Mouse (Mus musculus): Measurements from ENCODE around the gene Gorab. TPM values are rescaled to one million over a fixed set of nuclear protein-coding genes. Genes with fewer than 3 reads are reported as not detected.

Gorab gene
- polyA plus RNA-seq, 1 experiment, result 4.8 TPM

DNA sequence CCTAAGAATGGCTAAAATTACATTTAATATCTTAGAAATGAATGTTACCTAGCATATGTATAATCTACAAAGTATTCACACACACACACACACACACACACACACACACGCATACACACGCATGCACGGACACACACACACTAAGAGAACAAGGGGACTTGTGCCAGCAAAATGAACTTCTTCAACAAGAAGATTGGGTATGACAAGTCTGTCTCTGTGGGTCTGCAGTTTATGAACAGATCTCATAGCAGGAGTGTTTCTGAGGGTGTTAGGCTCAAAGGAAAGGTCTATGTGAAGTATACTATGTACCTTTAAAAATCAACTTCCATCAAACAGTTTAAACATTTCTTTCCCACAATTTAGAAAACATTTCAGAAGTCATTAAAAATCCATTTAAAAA lies 43.9 kb downstream of the Gorab start:
- Histone ChIP-seq H3K4me3 (ENCODE audit: insufficient read depth, low read length) (no peak overlapping the region), H3K4me1 (ENCODE audit: control insufficient read depth, insufficient read depth, low read length) (0 out of 2 replicates have a peak, but pooled peaks cover 2% of the 10 kb centered on the region), H3K27ac (ENCODE audit: insufficient read depth, low read depth, low read length) (no peak overlapping the region)
- TF ChIP-seq CTCF (IDR thresholded peaks at IDR 0.05; ENCODE audit: low read depth, low read length), result no peak
- TF ChIP-seq POLR2A (IDR thresholded peaks at IDR 0.05; ENCODE audit: borderline replicate concordance, low read depth, low read length), result no peak

DNA sequence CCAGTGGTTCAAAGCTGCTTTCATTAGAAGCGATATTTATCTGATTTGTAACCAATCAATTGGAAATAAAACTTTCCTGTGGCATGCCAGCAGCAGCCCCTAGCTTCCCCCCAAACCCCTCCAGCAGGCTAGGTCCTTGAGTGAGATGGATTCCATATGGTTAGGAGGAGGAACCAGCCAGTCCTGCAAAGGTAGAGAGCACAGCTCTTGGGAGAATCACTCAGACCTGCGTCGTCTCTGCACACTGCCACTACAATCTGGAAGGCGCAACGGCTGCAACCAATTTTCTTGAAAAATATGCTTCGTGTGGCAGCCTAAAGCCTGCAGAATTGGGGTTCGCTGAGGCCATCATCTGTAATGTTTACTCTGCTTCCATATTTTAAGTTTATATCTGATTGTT lies 45.3 kb downstream of the Gorab start:
- TF ChIP-seq CTCF (IDR thresholded peaks at IDR 0.05; ENCODE audit: low read depth, low read length) (no peak), POLR2A (IDR thresholded peaks at IDR 0.05; ENCODE audit: borderline replicate concordance, low read depth, low read length) (no peak)
- Histone ChIP-seq H3K27ac (ENCODE audit: insufficient read depth, low read depth, low read length) (no peak overlapping the region), H3K4me3 (ENCODE audit: insufficient read depth, low read length) (no peak overlapping the region), H3K4me1 (ENCODE audit: control insufficient read depth, insufficient read depth, low read length) (0 out of 2 replicates have a peak, but pooled peaks cover 2% of the 10 kb centered on the region)

DNA sequence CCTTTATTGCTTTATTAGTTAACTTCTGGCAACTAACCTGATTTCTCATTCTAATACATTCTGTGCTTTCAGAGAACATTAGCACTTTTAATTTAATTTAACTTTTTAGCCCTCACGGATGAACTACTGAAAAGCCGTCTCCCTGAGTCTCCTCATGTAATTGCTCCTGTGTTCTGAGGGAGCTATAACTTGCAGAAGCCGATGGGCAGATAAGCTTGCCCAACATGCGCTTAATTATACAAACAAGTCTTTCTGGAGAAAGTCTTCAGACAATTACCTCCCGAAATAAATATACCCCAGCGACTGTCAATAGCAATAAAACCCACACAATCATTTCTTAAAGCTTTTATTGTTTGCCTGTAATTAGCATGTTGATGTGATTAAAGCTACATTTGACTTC lies 45.7 kb downstream of the Gorab start:
- Histone ChIP-seq H3K4me3 (ENCODE audit: insufficient read depth, low read length) (no peak overlapping the region), H3K27ac (ENCODE audit: insufficient read depth, low read depth, low read length) (no peak overlapping the region), H3K4me1 (ENCODE audit: control insufficient read depth, insufficient read depth, low read length) (0 out of 2 replicates have a peak, but pooled peaks cover 2% of the 10 kb centered on the region)
- TF ChIP-seq CTCF (IDR thresholded peaks at IDR 0.05; ENCODE audit: low read depth, low read length) (no peak), POLR2A (IDR thresholded peaks at IDR 0.05; ENCODE audit: borderline replicate concordance, low read depth, low read length) (no peak)

DNA sequence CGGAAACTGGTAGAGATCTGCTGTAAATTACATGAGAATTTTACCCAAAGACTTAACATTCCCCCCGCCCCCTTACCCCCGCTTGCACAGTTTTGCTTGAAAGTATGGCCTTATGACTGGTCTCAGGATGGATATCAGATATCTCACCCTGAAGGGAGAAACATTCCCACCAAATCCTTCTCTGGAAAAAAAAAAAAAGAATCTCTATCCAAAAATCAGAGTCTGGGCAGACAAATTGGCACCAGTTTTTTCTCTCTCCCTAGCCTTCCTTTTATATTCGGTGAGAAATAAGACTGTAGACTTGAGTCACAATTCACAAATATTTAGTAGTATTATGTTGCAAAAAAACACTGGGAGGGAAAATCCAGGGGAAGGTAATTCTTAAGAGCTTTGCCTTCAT lies 47.3 kb downstream of the Gorab start:
- H3K4me1 ChIP-seq (ENCODE audit: control insufficient read depth, insufficient read depth, low read length), result no peaks in the 10 kb centered on the region
- TF ChIP-seq CTCF (IDR thresholded peaks at IDR 0.05; ENCODE audit: low read depth, low read length) (no peak), POLR2A (IDR thresholded peaks at IDR 0.05; ENCODE audit: borderline replicate concordance, low read depth, low read length) (no peak)
- no peak overlapping the region for H3K27ac ChIP-seq (ENCODE audit: insufficient read depth, low read depth, low read length)
- H3K4me3 ChIP-seq (ENCODE audit: insufficient read depth, low read length), result no peak overlapping the region

DNA sequence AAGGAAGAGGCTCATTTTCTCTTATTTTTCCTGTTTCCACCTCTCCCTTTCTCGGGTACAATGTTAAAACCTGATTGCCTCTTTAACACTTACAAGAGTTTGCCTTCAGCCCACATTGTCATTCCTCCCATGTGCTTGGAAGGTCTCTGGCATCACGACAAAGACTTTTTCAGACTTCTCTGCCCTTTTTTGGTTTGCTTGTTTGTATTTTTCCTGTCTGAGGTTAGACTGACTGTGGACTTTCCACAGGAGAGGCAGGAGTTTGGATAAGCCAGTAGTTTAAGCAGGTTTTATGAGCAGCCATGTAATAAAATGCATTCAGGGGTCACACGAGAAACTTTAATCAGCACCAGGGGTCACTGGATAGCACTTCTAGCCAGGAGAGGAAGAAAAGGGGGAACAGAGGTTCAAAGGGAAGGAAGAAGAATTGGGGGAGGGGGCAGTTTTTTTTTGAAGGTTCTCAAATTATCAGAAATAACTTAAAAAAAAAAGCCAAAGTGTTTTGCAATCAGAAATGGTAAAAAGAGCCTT lies 47.8 kb downstream of the Gorab start:
- Histone ChIP-seq H3K27ac (ENCODE audit: insufficient read depth, low read depth, low read length) (no peak overlapping the region), H3K4me3 (ENCODE audit: insufficient read depth, low read length) (no peak overlapping the region), H3K4me1 (ENCODE audit: control insufficient read depth, insufficient read depth, low read length) (no peaks in the 10 kb centered on the region)
- TF ChIP-seq CTCF (IDR thresholded peaks at IDR 0.05; ENCODE audit: low read depth, low read length) (no peak), POLR2A (IDR thresholded peaks at IDR 0.05; ENCODE audit: borderline replicate concordance, low read depth, low read length) (no peak)

DNA sequence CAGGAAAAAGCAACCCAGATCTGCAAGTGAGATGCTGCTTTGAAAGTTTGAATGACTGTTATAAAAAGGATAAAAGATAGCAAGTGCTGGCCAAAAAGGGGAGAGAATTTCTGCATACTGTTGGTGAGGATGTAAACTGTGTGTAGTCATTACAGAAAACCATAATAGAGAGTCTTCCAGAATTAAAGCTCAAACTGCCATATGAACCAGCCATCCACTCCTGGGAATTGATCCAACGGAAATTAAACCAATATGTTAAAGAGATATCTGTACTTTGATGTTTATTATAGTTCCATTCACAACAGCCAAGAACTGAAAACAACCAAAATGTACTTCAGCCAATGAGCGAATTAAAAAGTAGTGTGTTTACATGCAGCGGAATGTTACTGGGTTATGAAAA lies 52.5 kb downstream of the Gorab start:
- Histone ChIP-seq H3K4me3 (ENCODE audit: insufficient read depth, low read length) (no peak overlapping the region), H3K4me1 (ENCODE audit: control insufficient read depth, insufficient read depth, low read length) (no peaks in the 10 kb centered on the region), H3K27ac (ENCODE audit: insufficient read depth, low read depth, low read length) (no peak overlapping the region)
- TF ChIP-seq CTCF (IDR thresholded peaks at IDR 0.05; ENCODE audit: low read depth, low read length) (no peak), POLR2A (IDR thresholded peaks at IDR 0.05; ENCODE audit: borderline replicate concordance, low read depth, low read length) (no peak)

DNA sequence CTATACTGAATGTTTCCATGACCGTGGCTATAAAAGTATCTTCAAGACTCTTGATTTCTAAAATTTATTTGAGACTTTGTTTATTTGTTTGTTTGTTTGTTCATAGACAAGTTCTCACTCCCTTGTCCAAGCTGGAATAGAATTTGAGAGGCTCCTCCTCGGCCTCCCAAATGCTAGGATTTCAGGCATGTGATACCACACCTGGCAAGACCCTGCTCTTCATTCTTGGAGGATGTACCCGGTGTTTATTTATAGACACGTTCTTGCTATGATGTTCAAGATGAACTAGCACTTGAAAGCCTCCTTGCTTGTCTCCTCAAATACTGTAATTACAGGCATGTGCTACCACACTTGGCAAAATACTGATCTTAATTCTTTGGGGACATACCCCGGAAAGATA lies 57.9 kb downstream of the Gorab start:
- no peak for TF ChIP-seq POLR2A (IDR thresholded peaks at IDR 0.05; ENCODE audit: borderline replicate concordance, low read depth, low read length)
- no peak for TF ChIP-seq CTCF (IDR thresholded peaks at IDR 0.05; ENCODE audit: low read depth, low read length)
- Histone ChIP-seq H3K4me1 (ENCODE audit: control insufficient read depth, insufficient read depth, low read length) (no peaks in the 10 kb centered on the region), H3K27ac (ENCODE audit: insufficient read depth, low read depth, low read length) (no peak overlapping the region), H3K4me3 (ENCODE audit: insufficient read depth, low read length) (no peak overlapping the region)

DNA sequence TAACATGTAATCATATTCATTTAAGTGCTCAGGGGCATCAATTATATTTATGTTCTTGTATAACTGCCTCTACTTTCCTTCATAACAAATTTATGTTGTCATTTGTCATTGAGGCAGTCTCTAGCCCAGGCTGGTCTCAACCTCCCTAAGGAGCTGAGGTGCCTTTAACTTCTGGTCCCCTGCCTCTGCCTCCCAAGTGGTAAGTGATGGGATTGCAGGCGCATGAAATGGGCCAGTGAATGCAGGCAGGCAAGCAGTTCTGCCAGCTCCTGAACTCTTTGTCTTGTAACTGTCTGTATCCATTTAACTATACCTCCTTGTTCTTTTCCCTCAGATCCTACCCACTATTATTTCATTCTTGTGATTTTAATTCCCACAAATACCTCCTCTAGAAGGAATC lies 58.5 kb downstream of the Gorab start:
- Histone ChIP-seq H3K4me1 (ENCODE audit: control insufficient read depth, insufficient read depth, low read length) (no peaks in the 10 kb centered on the region), H3K4me3 (ENCODE audit: insufficient read depth, low read length) (no peak overlapping the region), H3K27ac (ENCODE audit: insufficient read depth, low read depth, low read length) (no peak overlapping the region)
- no peak for TF ChIP-seq CTCF (IDR thresholded peaks at IDR 0.05; ENCODE audit: low read depth, low read length)

DNA sequence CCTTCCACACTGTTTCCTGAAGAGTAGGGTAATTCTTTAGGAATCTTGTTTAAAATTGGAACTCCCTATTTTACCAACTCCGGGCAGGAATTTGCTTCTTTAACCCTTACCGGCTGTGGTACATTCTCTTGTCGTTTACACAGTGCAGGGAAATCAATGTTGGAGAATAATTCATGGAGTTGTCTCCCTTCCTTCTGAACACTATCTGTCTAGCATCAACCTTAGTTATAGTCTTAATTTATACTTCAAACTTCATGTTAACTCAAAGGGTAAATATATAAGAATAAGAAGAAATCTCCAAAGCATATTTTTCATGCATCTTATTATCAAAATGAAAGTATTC lies 64.3 kb downstream of the Gorab start:
- Histone ChIP-seq H3K4me1 (ENCODE audit: control insufficient read depth, insufficient read depth, low read length) (no peaks in the 10 kb centered on the region), H3K27ac (ENCODE audit: insufficient read depth, low read depth, low read length) (no peak overlapping the region), H3K4me3 (ENCODE audit: insufficient read depth, low read length) (no peak overlapping the region)
- TF ChIP-seq POLR2A (IDR thresholded peaks at IDR 0.05; ENCODE audit: borderline replicate concordance, low read depth, low read length) (no peak), CTCF (IDR thresholded peaks at IDR 0.05; ENCODE audit: low read depth, low read length) (no peak)

DNA sequence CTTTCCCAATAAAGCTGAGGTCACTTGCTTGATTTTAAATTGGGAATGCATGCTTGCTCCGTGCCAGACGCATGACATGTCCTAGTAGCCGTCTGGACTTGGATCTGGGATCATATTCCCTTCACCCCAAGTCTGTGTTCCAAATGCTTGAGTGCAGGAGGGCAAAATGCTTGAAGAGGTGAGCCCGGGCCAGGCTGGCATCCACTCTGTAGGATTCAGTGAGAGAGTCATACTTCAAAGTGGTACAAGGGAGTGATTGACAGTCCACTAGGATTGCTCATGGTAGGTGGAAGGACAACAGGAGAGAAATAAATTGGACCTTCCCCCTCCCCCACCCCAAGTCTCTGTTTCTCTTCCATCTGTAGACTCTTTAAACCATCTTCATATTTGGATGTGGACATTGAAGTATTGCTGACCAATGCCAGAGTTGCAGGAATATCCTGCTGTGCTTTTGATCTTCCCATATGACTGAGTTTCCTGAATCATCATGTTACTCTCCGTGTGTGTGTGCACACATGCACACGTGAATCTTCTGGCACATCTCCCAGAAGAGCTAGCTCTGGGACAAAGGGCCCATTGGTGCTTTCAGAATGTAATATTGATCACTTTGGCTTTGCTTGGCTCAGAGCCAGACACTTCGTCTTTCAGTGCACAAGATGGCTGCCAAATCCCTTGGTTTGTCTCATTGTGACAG lies 64.8 kb downstream of the Gorab start:
- H3K27ac ChIP-seq (ENCODE audit: insufficient read depth, low read depth, low read length), result no peak overlapping the region

More for the DNA sequence above, 64.8 kb downstream of the Gorab start:
- H3K4me3 ChIP-seq (ENCODE audit: insufficient read depth, low read length), result no peak overlapping the region
- TF ChIP-seq CTCF (IDR thresholded peaks at IDR 0.05; ENCODE audit: low read depth, low read length) (no peak), POLR2A (IDR thresholded peaks at IDR 0.05; ENCODE audit: borderline replicate concordance, low read depth, low read length) (no peak)
- no peaks in the 10 kb centered on the region for H3K4me1 ChIP-seq (ENCODE audit: control insufficient read depth, insufficient read depth, low read length)
